Mouse (Mus musculus) CH12.LX (cell line): ENCODE data around the gene Comtd1. TPM values are rescaled to one million over a fixed set of nuclear protein-coding genes. Genes with fewer than 3 reads are reported as not detected.

Source experiments
- DNase-seq: peaks from one replicate; pipeline ENCODE4 v3.0.0-alpha.2; 2013; ENCODE audit errors: extremely low read depth
- H3K27ac ChIP-seq: 2 replicates; pipeline ENCODE4 v1.5.1; 2012; ENCODE audit warnings: low read depth, mild to moderate bottlenecking, control low read depth, moderate library complexity; ENCODE audit not compliant: insufficient read depth
- H3K27me3 ChIP-seq: replicated peaks from 2 replicates; pipeline ENCODE3; 2012; ENCODE audit warnings: inconsistent platforms
- H3K36me3 ChIP-seq, 2 experiments: replicated peaks in 1 of 2; 2 replicates each; pipeline versions ENCODE3 to v1.6.1; 2012; ENCODE audit warnings: inconsistent platforms in 1 of 2, low read length in 1 of 2, mild to moderate bottlenecking in 1 of 2, mixed read lengths in 1 of 2, moderate library complexity in 1 of 2; ENCODE audit not compliant: control insufficient read depth in 1 of 2, insufficient read depth in 1 of 2
- H3K4me1 ChIP-seq, 2 experiments: 2 replicates each; pipeline ENCODE4 v1.6.1; 2012; ENCODE audit warnings: inconsistent platforms in 1 of 2, moderate library complexity in 1 of 2; ENCODE audit not compliant: insufficient read depth in 2 of 2, control insufficient read depth in 1 of 2
- H3K4me2 ChIP-seq: 2 replicates; pipeline ENCODE4 v1.6.1; 2012; ENCODE audit warnings: low read depth, mild to moderate bottlenecking, control low read depth; ENCODE audit not compliant: poor library complexity, insufficient read depth, severe bottlenecking
- H3K4me3 ChIP-seq, 3 experiments: fragments of 150-350 bp in 1 of 3; sonication (generic) in 1 of 3; replicated peaks in 1 of 3; 2 replicates each; pipeline versions ENCODE3 to v1.5.1; 2011 to 2012; ENCODE audit warnings: low read depth in 2 of 3, low read length in 2 of 3, mild to moderate bottlenecking in 2 of 3, moderate library complexity in 2 of 3, control low read depth in 1 of 3, improper control_type of control experiment in 1 of 3, inconsistent platforms in 1 of 3, mixed read lengths in 1 of 3; ENCODE audit not compliant: poor library complexity in 1 of 3
- H3K79me2 ChIP-seq: replicated peaks from 2 replicates; pipeline ENCODE4 v1.6.1; 2012; ENCODE audit warnings: mild to moderate bottlenecking, moderate library complexity; ENCODE audit not compliant: control insufficient read depth, poor library complexity, insufficient read depth, severe bottlenecking; ENCODE audit errors: extremely low read depth
- H3K9ac ChIP-seq: 2 replicates; pipeline ENCODE4 v1.6.1; 2012; ENCODE audit warnings: low read depth, mild to moderate bottlenecking, control low read depth, moderate library complexity; ENCODE audit not compliant: insufficient read depth
- H3K9me3 ChIP-seq: replicated peaks from 2 replicates; pipeline ENCODE3; 2012; ENCODE audit warnings: low read length, inconsistent platforms, mixed read lengths
- BHLHE40 ChIP-seq: IDR thresholded peaks from 2 replicates; pipeline ENCODE4 v1.6.1; 2011; ENCODE audit warnings: mild to moderate bottlenecking, low read depth, low read length, improper control_type of control experiment
- CHD1 ChIP-seq: IDR thresholded peaks from 2 replicates; pipeline ENCODE4 v1.6.1; 2012; ENCODE audit warnings: low read depth, low read length, improper control_type of control experiment, inconsistent platforms
- CHD2 ChIP-seq: IDR thresholded peaks from 2 replicates; pipeline ENCODE4 v1.6.1; 2011; ENCODE audit warnings: low read length, improper control_type of control experiment
- E2F4 ChIP-seq: IDR thresholded peaks from 2 replicates; pipeline ENCODE4 v1.6.1; 2011; ENCODE audit warnings: low read depth, low read length, improper control_type of control experiment; ENCODE audit not compliant: insufficient replicate concordance
- ELF1 ChIP-seq: IDR thresholded peaks from 2 replicates; pipeline ENCODE4 v1.6.1; 2014; ENCODE audit warnings: low read depth, mild to moderate bottlenecking, inconsistent platforms, low read length, improper control_type of control experiment
- GABPA ChIP-seq: IDR thresholded peaks from 2 replicates; pipeline ENCODE4 v1.6.1; 2012; ENCODE audit warnings: low read depth, low read length, improper control_type of control experiment, inconsistent platforms; ENCODE audit not compliant: insufficient replicate concordance
- JUN ChIP-seq: IDR thresholded peaks from 2 replicates; pipeline ENCODE4 v1.6.1; 2011; ENCODE audit warnings: low read depth, mild to moderate bottlenecking, low read length, improper control_type of control experiment, moderate library complexity; ENCODE audit not compliant: insufficient read depth
- KAT2A ChIP-seq: IDR thresholded peaks from 2 replicates; pipeline ENCODE4 v1.6.1; 2012; ENCODE audit warnings: low read length, improper control_type of control experiment, inconsistent platforms; ENCODE audit not compliant: insufficient replicate concordance
- MAX ChIP-seq: IDR thresholded peaks from 2 replicates; pipeline ENCODE4 v1.6.1; 2011; ENCODE audit warnings: low read length, improper control_type of control experiment
- MAZ ChIP-seq: IDR thresholded peaks from 2 replicates; pipeline ENCODE4 v1.6.1; 2012; ENCODE audit warnings: low read depth, mild to moderate bottlenecking, inconsistent platforms, low read length, improper control_type of control experiment, moderate library complexity
- MXI1 ChIP-seq: IDR thresholded peaks from 2 replicates; pipeline ENCODE4 v1.6.1; 2011; ENCODE audit warnings: mild to moderate bottlenecking, low read depth, low read length, improper control_type of control experiment
- MYC ChIP-seq: IDR thresholded peaks from 2 replicates; pipeline ENCODE4 v1.6.1; 2011; ENCODE audit warnings: low read depth, mild to moderate bottlenecking, improper control_type of control experiment, low read length
- NRF1 ChIP-seq: IDR thresholded peaks from 2 replicates; pipeline ENCODE4 v1.6.1; 2014; ENCODE audit warnings: low read depth, mild to moderate bottlenecking, inconsistent platforms, low read length, improper control_type of control experiment, moderate library complexity
- PAX5 ChIP-seq: IDR thresholded peaks from 2 replicates; pipeline ENCODE4 v1.6.1; 2012; ENCODE audit warnings: low read length, inconsistent platforms, mixed read lengths
- POLR2A ChIP-seq: IDR thresholded peaks from 2 replicates; pipeline ENCODE4 v1.6.1; 2011; ENCODE audit warnings: low read depth, mild to moderate bottlenecking, improper control_type of control experiment, low read length
- RCOR1 ChIP-seq: conservative IDR thresholded peaks from 2 replicates; pipeline ENCODE4 v1.6.1; 2012; ENCODE audit warnings: low read depth, mild to moderate bottlenecking, inconsistent platforms, low read length, improper control_type of control experiment
- SIN3A ChIP-seq: IDR thresholded peaks from 2 replicates; pipeline ENCODE4 v1.6.1; 2012; ENCODE audit warnings: low read length, improper control_type of control experiment, inconsistent platforms
- TBP ChIP-seq: conservative IDR thresholded peaks from 2 replicates; pipeline ENCODE4 v1.6.1; 2011; ENCODE audit warnings: low read depth, low read length, improper control_type of control experiment
- USF1 ChIP-seq: IDR thresholded peaks from 2 replicates; pipeline ENCODE4 v1.6.1; 2014; ENCODE audit warnings: low read depth, mild to moderate bottlenecking, inconsistent platforms, low read length, improper control_type of control experiment
- ZKSCAN1 ChIP-seq: IDR thresholded peaks from 2 replicates; pipeline ENCODE4 v1.6.1; 2012; ENCODE audit warnings: low read depth, inconsistent platforms, low read length, improper control_type of control experiment, borderline replicate concordance
- ZNF384 ChIP-seq: IDR thresholded peaks from 2 replicates; pipeline ENCODE4 v1.6.1; 2012; ENCODE audit warnings: low read depth, low read length, improper control_type of control experiment, inconsistent platforms
- dilution Hi-C: fragments of 300-500 bp; cut with MboI; formaldehyde crosslinking; loops from 2 replicates; pipeline ENCODE4 v1.14.3; 2020; ENCODE audit warnings: low sequenced_read_pairs; ENCODE audit not compliant: extremely low pct_unique_long_range_greater_than_20kb, extremely low pct_ligation_motif_present
- in situ Hi-C: fragments of 300-500 bp; cut with MboI; formaldehyde crosslinking; loops from 3 replicates; pipeline ENCODE4 v1.14.3; 2019; ENCODE audit warnings: low sequenced_read_pairs, low pct_ligation_motif_present, low pct_unique_long_range_greater_than_20kb, mixed read lengths
- polyA plus RNA-seq: library from polyadenylated mRNA; unstranded; fragments of >175 nt; gene quantifications from 2 replicates; pipeline ENCODE4 v1.2.1, GENCODE M21; 2012; ENCODE audit warnings: low read depth; ENCODE audit not compliant: insufficient read length
- total RNA-seq, 2 experiments: library from RNA; depleted of rRNA; stranded (reverse); fragments of 300-350 nt in 1 of 2; fragments of >200 nt in 1 of 2; gene quantifications; 2 replicates each; pipeline ENCODE4 v1.2.3; 2012 to 2014

The Comtd1 gene
- total and polyA plus RNA-seq, 3 experiments = 14.2 to 34.9 (median 29.0) TPM

DNA sequence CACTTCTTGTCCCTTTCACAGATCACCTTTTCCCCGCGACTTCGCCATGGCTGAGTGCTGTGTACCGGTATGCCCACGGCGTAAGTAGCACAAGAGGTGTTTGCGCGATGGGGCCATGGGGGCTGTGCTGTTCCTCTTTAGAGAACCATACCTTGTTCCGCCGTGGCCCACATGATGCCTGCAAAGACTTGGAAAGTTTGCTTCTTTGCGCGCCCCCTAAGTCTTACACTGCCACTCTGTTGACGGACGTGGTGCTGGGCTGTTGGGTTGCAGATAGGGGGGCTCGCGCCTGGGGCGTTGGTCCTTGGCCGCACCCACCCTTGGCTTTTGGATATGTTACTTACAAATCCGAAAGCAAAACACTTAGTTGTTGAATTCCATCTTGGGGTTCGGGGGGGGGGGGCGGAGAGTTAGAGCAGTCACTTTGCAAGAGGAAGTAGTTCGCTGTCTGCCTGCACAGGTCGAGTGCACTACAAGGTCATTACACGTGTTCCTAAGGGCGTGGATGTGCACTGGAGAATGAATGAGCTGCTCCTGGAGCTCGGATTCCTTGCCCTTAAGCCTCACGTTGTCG, 16.9 kb downstream of the Comtd1 start:
- in situ Hi-C loops = no loop called here
- H3K79me2 ChIP-seq = peaks cover 48% of the 10 kb centered on the region
- peak; percentile 61 for DNase-seq
- peak overlapping the region; percentile 82 for H3K9ac ChIP-seq
- dilution Hi-C loops = no loop called here
- peaks cover 0 to 32% of the 10 kb centered on the region in 2 experiments; a peak in 3 of 4 replicates for H3K4me1 ChIP-seq
- peak overlapping the region; percentile 77; the same call in 1 of the 2 replicates for H3K4me2 ChIP-seq
- peaks cover 19 to 32% of the 10 kb centered on the region in 2 experiments for H3K36me3 ChIP-seq
- no peaks in the 10 kb centered on the region for H3K9me3 ChIP-seq
- H3K4me3 ChIP-seq = peak overlapping the region; percentile 90 to 98 (median 95)
- peak; percentile 82; the same call in 1 of the 2 replicates for TF ChIP-seq MYC
- TF ChIP-seq E2F4 = no peak
- TF ChIP-seq RCOR1 = no peak
- 0 out of 2 replicates have a peak, but pooled peaks have one; percentile 65 for TF ChIP-seq CHD1
- no peak for TF ChIP-seq ZNF384
- no peak for TF ChIP-seq MAZ
- no peak for TF ChIP-seq TBP
- peak; percentile 97 for TF ChIP-seq MXI1
- no peak for TF ChIP-seq GABPA
- 0 out of 2 replicates have a peak, but pooled peaks have one; percentile 8 for TF ChIP-seq ELF1
- TF ChIP-seq POLR2A = peak; percentile 39; the same call in 1 of the 2 replicates
- peak; percentile 89 for TF ChIP-seq MAX
- no peak for TF ChIP-seq KAT2A
- TF ChIP-seq ZKSCAN1 = no peak
- TF ChIP-seq CHD2 = 0 out of 2 replicates have a peak, but pooled peaks have one; percentile 7
- peak; percentile 59 for TF ChIP-seq SIN3A
- TF ChIP-seq PAX5 = no peak
- no peak for TF ChIP-seq USF1
- no peak for TF ChIP-seq JUN
- TF ChIP-seq BHLHE40 = peak; percentile 65
- no peak for TF ChIP-seq NRF1
- TF ChIP-seq, all 38 proteins: peak for 9
- Histone ChIP-seq H3K27ac (peak overlapping the region; percentile 70), H3K27me3 (no peaks in the 10 kb centered on the region)
